15 mouse cellular contexts compared by ENCODE assay signal in the genomic region with DNA sequence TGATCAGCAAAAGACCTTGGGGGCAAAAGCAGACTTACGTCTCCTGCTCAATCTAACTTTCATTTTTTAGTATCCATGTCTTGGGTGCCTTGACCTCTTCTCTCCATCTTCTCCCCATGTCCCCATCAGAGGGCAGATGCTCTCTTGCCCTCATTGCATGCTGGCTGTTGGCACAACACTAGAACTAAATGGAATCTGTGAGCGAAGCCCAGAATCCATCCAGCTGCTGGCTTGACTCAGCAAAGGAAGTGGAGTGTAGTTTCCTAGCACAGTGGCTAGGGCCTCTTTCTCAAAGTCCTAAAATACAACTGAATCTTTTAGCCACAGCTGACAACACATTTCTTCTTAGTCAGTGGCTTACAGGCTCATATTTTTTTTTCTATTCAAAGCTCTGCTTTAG.
A peak's percentile ranks its signal among the peaks of the same experiment; 100 is the strongest.
DNase-seq lines count a peak whose midpoint lies in the region; ATAC-seq lines count a peak whose summit lies in the region.
"Had no signal": no experiment of that assay in that cellular context is flagged by ENCODE, and none has a peak within 500 bp of the region (broad histone marks: within the 10 kb centered on the region; RNA-seq: fewer than 3 reads in every experiment).

No protein-coding gene starts in this region.

- no peak for DNase-seq in frontal cortex, postnatal 36 days (ENCODE audit: low spot score in 2 of 2)
- DNase-seq in kidney, adult 9 months, result peak; percentile 6
- no peak for DNase-seq in neural tube, embryonic 10.5 days (ENCODE audit: extremely low spot score, low spot score)
- DNase-seq in natural killer cell, adult 2 months (ENCODE audit: low spot score in 2 of 2), result no peak
- no peak for DNase-seq in hindbrain, embryonic 11.5 days (ENCODE audit: low spot score)
- DNase-seq: cerebellum, postnatal 10 days; liver had no signal

- no peak overlapping the region for H3K4me3 ChIP-seq in kidney, embryonic 16.5 days (ENCODE audit: low read length)
- H3K4me3 ChIP-seq in neural tube, embryonic 12.5 days, result no peak overlapping the region
- H3K4me3 ChIP-seq in hindbrain, embryonic 11.5 days (ENCODE audit: low read depth, low read length), result no peak overlapping the region
- H3K4me3 ChIP-seq: embryonic facial prominence, embryonic 12.5 days; hindbrain, embryonic 10.5 days; lung, embryonic 15.5 days; midbrain, embryonic 13.5 days had no signal

- peak; percentile 60; the same call in 1 of the 2 replicates for ATAC-seq in frontal cortex, adult (ENCODE audit: low TSS enrichment)
- ATAC-seq in kidney, embryonic 16.5 days (ENCODE audit: low FRiP score, low TSS enrichment), result no peak
- peak; percentile 39 for ATAC-seq in neural tube, embryonic 12.5 days (ENCODE audit: low FRiP score, low read depth)
- no peak for ATAC-seq in hindbrain, embryonic 11.5 days (ENCODE audit: low FRiP score)
- ATAC-seq: midbrain, embryonic 13.5 days; Patski had no signal

- H3K9ac ChIP-seq in kidney, embryonic 16.5 days (replicated peaks; ENCODE audit: low read length), result no peak overlapping the region
- H3K9ac ChIP-seq in neural tube, embryonic 12.5 days, result no peak overlapping the region
- H3K9ac ChIP-seq in hindbrain, embryonic 11.5 days (ENCODE audit: low read depth, low read length), result no peak overlapping the region
- H3K9ac ChIP-seq: embryonic facial prominence, embryonic 12.5 days; lung, embryonic 15.5 days; midbrain, embryonic 13.5 days had no signal

- no peaks in the 10 kb centered on the region for H3K9me3 ChIP-seq in kidney, embryonic 16.5 days (ENCODE audit: low read length)
- H3K9me3 ChIP-seq in neural tube, embryonic 12.5 days, result no peaks in the 10 kb centered on the region
- no peaks in the 10 kb centered on the region for H3K9me3 ChIP-seq in hindbrain, embryonic 11.5 days (ENCODE audit: control insufficient read depth, low read length)
- H3K9me3 ChIP-seq: embryonic facial prominence, embryonic 12.5 days; hindbrain, embryonic 10.5 days; lung, embryonic 15.5 days; midbrain, embryonic 13.5 days had no signal

- H3K4me2 ChIP-seq in kidney, embryonic 16.5 days (replicated peaks; ENCODE audit: low read depth, low read length), result no peak overlapping the region
- H3K4me2 ChIP-seq in neural tube, embryonic 12.5 days (replicated peaks), result no peak overlapping the region
- H3K4me2 ChIP-seq in hindbrain, embryonic 11.5 days (replicated peaks; ENCODE audit: low read depth, low read length), result no peak overlapping the region
- H3K4me2 ChIP-seq: embryonic facial prominence, embryonic 12.5 days; lung, embryonic 15.5 days; midbrain, embryonic 13.5 days had no signal

- no peaks in the 10 kb centered on the region; the same call in 1 of the 2 replicates for H3K4me1 ChIP-seq in kidney, embryonic 16.5 days (ENCODE audit: insufficient read depth, low read length)
- peaks cover 10% of the 10 kb centered on the region for H3K4me1 ChIP-seq in neural tube, embryonic 12.5 days
- H3K4me1 ChIP-seq in hindbrain, embryonic 11.5 days (replicated peaks; ENCODE audit: control insufficient read depth, insufficient read depth, low read length), result no peaks in the 10 kb centered on the region
- H3K4me1 ChIP-seq: hindbrain, embryonic 10.5 days; lung, embryonic 15.5 days; midbrain, embryonic 13.5 days had no signal

- H3K27ac ChIP-seq in kidney, embryonic 16.5 days (ENCODE audit: low read length), result no peak overlapping the region
- H3K27ac ChIP-seq in neural tube, embryonic 12.5 days, result no peak overlapping the region
- H3K27ac ChIP-seq in hindbrain, embryonic 11.5 days (ENCODE audit: low read depth, low read length), result no peak overlapping the region
- H3K27ac ChIP-seq: embryonic facial prominence, embryonic 12.5 days; hindbrain, embryonic 10.5 days; lung, embryonic 15.5 days; midbrain, embryonic 13.5 days had no signal

- no peaks in the 10 kb centered on the region for H3K27me3 ChIP-seq in kidney, embryonic 16.5 days (ENCODE audit: insufficient read depth, low read length)
- H3K27me3 ChIP-seq in neural tube, embryonic 12.5 days (replicated peaks), result no peaks in the 10 kb centered on the region
- H3K27me3 ChIP-seq in hindbrain, embryonic 11.5 days (ENCODE audit: control insufficient read depth, insufficient read depth, low read length), result no peaks in the 10 kb centered on the region
- H3K27me3 ChIP-seq: embryonic facial prominence, embryonic 12.5 days; lung, embryonic 15.5 days; midbrain, embryonic 13.5 days; Patski had no signal

- peaks cover 10% of the 10 kb centered on the region; the same call in 1 of the 2 replicates for H3K36me3 ChIP-seq in kidney, embryonic 16.5 days (ENCODE audit: insufficient read depth, low read length)
- H3K36me3 ChIP-seq in neural tube, embryonic 12.5 days, result peaks cover 34% of the 10 kb centered on the region
- H3K36me3 ChIP-seq in hindbrain, embryonic 11.5 days (ENCODE audit: control insufficient read depth, insufficient read depth, low read length), result no peaks in the 10 kb centered on the region

- WGBS in kidney, embryonic 16.5 days, result 77% methylated on average over 2 of the region's 2 CpGs
- 70% methylated on average over 2 of the region's 2 CpGs for WGBS in neural tube, embryonic 12.5 days
- 76% methylated on average over 2 of the region's 2 CpGs for WGBS in hindbrain, embryonic 11.5 days

Comparison
In these comparisons a context has a peak if more than half of its experiments do, and no peak if none do; other contexts are left out.
1. ATAC-seq: peak in frontal cortex, adult (single experiment) and neural tube, embryonic 12.5 days (single experiment); none in kidney, embryonic 16.5 days (single experiment) and hindbrain, embryonic 11.5 days (single experiment).